In the genomic region with DNA sequence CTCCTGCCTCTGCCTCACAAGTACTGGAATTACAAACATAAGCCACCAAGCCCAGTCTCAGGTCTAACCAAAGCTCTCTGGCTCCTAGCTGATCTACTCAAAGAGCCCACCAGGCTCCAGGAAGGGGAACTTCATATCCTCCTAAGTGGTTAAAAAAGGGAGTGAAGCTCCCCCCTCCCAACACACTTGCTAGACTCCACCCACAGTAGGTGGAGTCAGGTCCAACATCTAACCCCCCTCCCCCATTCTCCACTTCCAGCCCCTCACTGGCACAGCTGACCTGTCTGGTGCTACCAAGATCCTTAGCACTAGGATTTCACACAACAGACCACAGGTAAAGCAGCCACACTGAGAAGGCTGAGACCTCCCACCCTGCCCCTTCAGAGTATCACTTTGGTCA, we compare ENCODE assay signal across 24 mouse cellular contexts. TPM values are rescaled to one million over a fixed set of nuclear protein-coding genes. Genes with fewer than 3 reads are reported as not detected.
DNase-seq lines count a peak whose midpoint lies in the region; ATAC-seq and TF ChIP-seq lines count a peak whose summit lies in the region.
"Had no signal": no experiment of that assay in that cellular context is flagged by ENCODE, and none has a peak within 500 bp of the region (broad histone marks: within the 10 kb centered on the region; RNA-seq: fewer than 3 reads in every experiment).

No protein-coding gene starts in this region.

- no peak for DNase-seq in hindbrain, embryonic 11.5 days (ENCODE audit: low spot score)
- DNase-seq in retina, postnatal 1 day: peak; percentile 34
- DNase-seq in retina, embryonic 14.5 days (ENCODE audit: low spot score): no peak
- DNase-seq in stomach, postnatal 0 days (ENCODE audit: low spot score): no peak
- no peak for DNase-seq in layer of hippocampus, adult 9-10 months (ENCODE audit: low spot score)
- no peak for DNase-seq in right cerebral cortex, adult 2 months (ENCODE audit: low spot score in 2 of 2)
- DNase-seq: adrenal gland, adult 8-10 months; cerebellum, adult 9-10 months; heart, adult 18-20 months; kidney, adult 18-20 months; layer of hippocampus, postnatal 36 days; thymus, postnatal 14 days had no signal

- no peak overlapping the region for H3K27ac ChIP-seq in hindbrain, embryonic 11.5 days (ENCODE audit: low read depth, low read length)
- H3K27ac ChIP-seq in hindbrain, embryonic 13.5 days: no peak overlapping the region
- H3K27ac ChIP-seq in liver, embryonic 15.5 days (replicated peaks): peak overlapping the region; percentile 64
- peak overlapping the region; percentile 30; the same call in 1 of the 2 replicates for H3K27ac ChIP-seq in stomach, postnatal 0 days (replicated peaks)
- H3K27ac ChIP-seq: embryonic facial prominence, embryonic 15.5 days; forebrain, embryonic 10.5 days; hindbrain, embryonic 12.5 days; kidney, postnatal 0 days; limb, embryonic 13.5 days; midbrain, embryonic 15.5 days had no signal

- no peak overlapping the region for H3K4me3 ChIP-seq in hindbrain, embryonic 11.5 days (ENCODE audit: low read depth, low read length)
- H3K4me3 ChIP-seq in hindbrain, embryonic 13.5 days: no peak overlapping the region
- H3K4me3 ChIP-seq in liver, embryonic 15.5 days (replicated peaks): no peak overlapping the region
- H3K4me3 ChIP-seq in stomach, postnatal 0 days (ENCODE audit: low read depth, low read length): no peak overlapping the region
- H3K4me3 ChIP-seq: embryonic facial prominence, embryonic 15.5 days; forebrain, embryonic 10.5 days; hindbrain, embryonic 12.5 days; limb, embryonic 13.5 days; midbrain, embryonic 15.5 days; myocyte had no signal

- 0 out of 2 replicates have a peak, but pooled peaks have one; percentile 15 for ATAC-seq in hindbrain, embryonic 11.5 days (ENCODE audit: low FRiP score)
- no peak for ATAC-seq in hindbrain, embryonic 13.5 days (ENCODE audit: low FRiP score)
- no peak for ATAC-seq in liver, embryonic 15.5 days (ENCODE audit: insufficient read depth)
- no peak for ATAC-seq in stomach, postnatal 0 days (ENCODE audit: low FRiP score, low TSS enrichment)
- ATAC-seq: forebrain, postnatal 0 days had no signal

- no peak for TF ChIP-seq CTCF in stomach, postnatal 0 days (IDR thresholded peaks at IDR 0.05; ENCODE audit: low read depth)

- no peak overlapping the region for H3K9ac ChIP-seq in hindbrain, embryonic 11.5 days (ENCODE audit: low read depth, low read length)
- no peak overlapping the region for H3K9ac ChIP-seq in hindbrain, embryonic 13.5 days
- H3K9ac ChIP-seq in liver, embryonic 15.5 days: no peak overlapping the region
- no peak overlapping the region for H3K9ac ChIP-seq in stomach, postnatal 0 days (ENCODE audit: low read length)
- H3K9ac ChIP-seq: embryonic facial prominence, embryonic 15.5 days; forebrain, postnatal 0 days; hindbrain, embryonic 12.5 days; limb, embryonic 13.5 days; midbrain, embryonic 15.5 days had no signal

- H3K27me3 ChIP-seq in hindbrain, embryonic 11.5 days (ENCODE audit: control insufficient read depth, insufficient read depth, low read length): no peaks in the 10 kb centered on the region
- peaks cover 8% of the 10 kb centered on the region for H3K27me3 ChIP-seq in hindbrain, embryonic 13.5 days
- H3K27me3 ChIP-seq in liver, embryonic 15.5 days: peaks cover 20% of the 10 kb centered on the region
- no peaks in the 10 kb centered on the region for H3K27me3 ChIP-seq in stomach, postnatal 0 days (ENCODE audit: control insufficient read depth, insufficient read depth, low read length)
- H3K27me3 ChIP-seq: hindbrain, embryonic 12.5 days; limb, embryonic 13.5 days had no signal

- H3K4me1 ChIP-seq in hindbrain, embryonic 11.5 days (replicated peaks; ENCODE audit: control insufficient read depth, insufficient read depth, low read length): peaks cover 5% of the 10 kb centered on the region
- peaks cover 23% of the 10 kb centered on the region for H3K4me1 ChIP-seq in hindbrain, embryonic 13.5 days (replicated peaks)
- peaks cover 24% of the 10 kb centered on the region for H3K4me1 ChIP-seq in liver, embryonic 15.5 days (replicated peaks)
- no peaks in the 10 kb centered on the region for H3K4me1 ChIP-seq in stomach, postnatal 0 days (replicated peaks; ENCODE audit: control insufficient read depth, insufficient read depth)

- no peaks in the 10 kb centered on the region for H3K9me3 ChIP-seq in hindbrain, embryonic 11.5 days (ENCODE audit: control insufficient read depth, low read length)
- no peaks in the 10 kb centered on the region for H3K9me3 ChIP-seq in hindbrain, embryonic 13.5 days
- no peaks in the 10 kb centered on the region for H3K9me3 ChIP-seq in liver, embryonic 15.5 days (replicated peaks)
- no peaks in the 10 kb centered on the region for H3K9me3 ChIP-seq in stomach, postnatal 0 days (ENCODE audit: control insufficient read depth, low read length)
- H3K9me3 ChIP-seq: embryonic facial prominence, embryonic 15.5 days; forebrain, embryonic 10.5 days; hindbrain, embryonic 12.5 days; limb, embryonic 13.5 days; midbrain, embryonic 15.5 days had no signal

- no peak for TF ChIP-seq EP300 in stomach, postnatal 0 days (optimal IDR thresholded peaks at IDR 0.05)

- no peaks in the 10 kb centered on the region for H3K36me3 ChIP-seq in hindbrain, embryonic 11.5 days (ENCODE audit: control insufficient read depth, insufficient read depth, low read length)
- H3K36me3 ChIP-seq in hindbrain, embryonic 13.5 days: no peaks in the 10 kb centered on the region
- no peaks in the 10 kb centered on the region for H3K36me3 ChIP-seq in liver, embryonic 15.5 days (replicated peaks)
- no peaks in the 10 kb centered on the region for H3K36me3 ChIP-seq in stomach, postnatal 0 days (ENCODE audit: control insufficient read depth, insufficient read depth, low read length)
- H3K36me3 ChIP-seq: embryonic facial prominence, embryonic 15.5 days; hindbrain, embryonic 12.5 days; limb, embryonic 13.5 days; midbrain, embryonic 15.5 days had no signal

- H3K4me2 ChIP-seq in hindbrain, embryonic 11.5 days (replicated peaks; ENCODE audit: low read depth, low read length): no peak overlapping the region
- H3K4me2 ChIP-seq in hindbrain, embryonic 13.5 days: no peak overlapping the region
- no peak overlapping the region for H3K4me2 ChIP-seq in liver, embryonic 15.5 days
- no peak overlapping the region for H3K4me2 ChIP-seq in stomach, postnatal 0 days (replicated peaks; ENCODE audit: low read depth)
- H3K4me2 ChIP-seq: embryonic facial prominence, embryonic 15.5 days; hindbrain, embryonic 12.5 days; limb, embryonic 13.5 days; midbrain, embryonic 15.5 days had no signal

RNA-seq across cellular contexts. Expression of a gene that starts 10.3 kb away (rescaled TPM):
- polyA plus RNA-seq in hindbrain, embryonic 11.5 days (2014; fragmentation: Nextera tagmentation; extraction: Ambion mirVana): 1.9 and 2.7 TPM in 2 replicates
- polyA plus RNA-seq in hindbrain, embryonic 13.5 days (2015; fragmentation: Nextera tagmentation; extraction: Ambion mirVana): 0.50 and 0.53 TPM in 2 replicates
- polyA plus RNA-seq in liver, embryonic 15.5 days (2015; fragmentation: Nextera tagmentation; extraction: Ambion mirVana): 0.86 TPM in 2 replicates
- 0.47 and 0.51 TPM in 2 replicates for polyA plus RNA-seq in stomach, postnatal 0 days (2015; fragmentation: Nextera tagmentation; extraction: Ambion mirVana)

RNA-seq across cellular contexts. Expression of a gene that starts 38.3 kb away (rescaled TPM):
- not detected in 2 replicates for polyA plus RNA-seq in hindbrain, embryonic 11.5 days (2014; fragmentation: Nextera tagmentation; extraction: Ambion mirVana)
- 0.32 and 0.35 TPM in 2 replicates for polyA plus RNA-seq in hindbrain, embryonic 13.5 days (2015; fragmentation: Nextera tagmentation; extraction: Ambion mirVana)
- not detected in 2 replicates for polyA plus RNA-seq in liver, embryonic 15.5 days (2015; fragmentation: Nextera tagmentation; extraction: Ambion mirVana)
- polyA plus RNA-seq in stomach, postnatal 0 days (2015; fragmentation: Nextera tagmentation; extraction: Ambion mirVana): not detected in 2 replicates
- polyA plus RNA-seq: forebrain, postnatal 0 days; midbrain, embryonic 15.5 days; neural tube, embryonic 14.5 days; testis, adult 2 months had no signal

RNA-seq across cellular contexts. Expression of a gene that starts 49.1 kb away (rescaled TPM):
- not detected in 2 replicates for polyA plus RNA-seq in hindbrain, embryonic 11.5 days (2014; fragmentation: Nextera tagmentation; extraction: Ambion mirVana)
- polyA plus RNA-seq in hindbrain, embryonic 13.5 days (2015; fragmentation: Nextera tagmentation; extraction: Ambion mirVana): not detected in 2 replicates
- polyA plus RNA-seq in liver, embryonic 15.5 days (2015; fragmentation: Nextera tagmentation; extraction: Ambion mirVana): not detected in 2 replicates
- not detected in 2 replicates for polyA plus RNA-seq in stomach, postnatal 0 days (2015; fragmentation: Nextera tagmentation; extraction: Ambion mirVana)
- polyA plus RNA-seq: forebrain, embryonic 10.5 days; forebrain, postnatal 0 days; hindbrain, embryonic 12.5 days; limb, embryonic 13.5 days; midbrain, embryonic 15.5 days; myocyte; neural tube, embryonic 14.5 days had no signal

Comparison
In these comparisons a context has a peak if more than half of its experiments do, and no peak if none do; other contexts are left out.
1. H3K27ac ChIP-seq: peak in liver, embryonic 15.5 days (single experiment) and stomach, postnatal 0 days (single experiment); none in hindbrain, embryonic 11.5 days (single experiment) and hindbrain, embryonic 13.5 days (single experiment).